Mouse (Mus musculus): ENCODE data around the gene Fgf18. TPM values are rescaled to one million over a fixed set of nuclear protein-coding genes. Genes with fewer than 3 reads are reported as not detected.

The Fgf18 gene
- polyA plus RNA-seq, 1 experiment from 2014 or later: 0.56 TPM

DNA sequence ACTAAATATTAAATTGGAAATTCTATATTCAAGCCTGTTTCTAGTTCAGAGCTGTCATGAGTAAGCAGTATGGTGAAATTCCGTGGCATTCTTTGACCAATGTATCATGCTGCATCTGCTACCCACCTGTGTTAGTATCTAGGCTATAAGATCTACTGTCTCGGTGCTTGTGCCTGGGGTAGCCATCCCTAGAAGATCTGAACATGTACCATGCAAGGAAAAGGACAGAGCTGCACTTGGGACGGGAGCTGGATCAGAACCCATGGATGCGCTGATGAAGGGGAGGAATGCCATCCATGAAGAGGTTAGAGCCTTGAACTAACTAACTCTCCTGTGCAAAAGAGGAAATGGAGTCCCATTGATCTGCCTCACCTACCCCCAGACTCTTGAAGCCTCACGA lies 8.5 kb downstream of the Fgf18 start:
- no peaks in the 10 kb centered on the region for H3K36me3 ChIP-seq (ENCODE audit: control insufficient read depth, insufficient read depth, low read length)
- no peak overlapping the region for H3K4me3 ChIP-seq (ENCODE audit: low read depth, low read length)
- H3K27ac ChIP-seq (ENCODE audit: low read depth, low read length): no peak overlapping the region
- no peak overlapping the region for H3K4me2 ChIP-seq
- no peaks in the 10 kb centered on the region for H3K9me3 ChIP-seq (ENCODE audit: control insufficient read depth, low read length)
- no peak for ATAC-seq (replicated peaks; ENCODE audit: low FRiP score)
- DNase-seq (ENCODE audit: low spot score): no peak
- H3K27me3 ChIP-seq (replicated peaks; ENCODE audit: control insufficient read depth, insufficient read depth, low read length): peaks cover 16% of the 10 kb centered on the region
- H3K4me1 ChIP-seq (replicated peaks; ENCODE audit: control insufficient read depth, insufficient read depth, low read length): no peaks in the 10 kb centered on the region
- WGBS: 83% methylated on average over 5 of the region's 5 CpGs
- H3K9ac ChIP-seq (ENCODE audit: low read depth, low read length): no peak overlapping the region

- ATAC-seq (replicated peaks; ENCODE audit: low FRiP score) (no peak), DNase-seq (ENCODE audit: low spot score) (no peak)
- 81% methylated on average over 8 of the region's 8 CpGs for WGBS
These were observed 12.7 kb downstream of the Fgf18 start for GRCm38 (mm10) chr11:33134391-33134986.

GRCm38 (mm10) chr11:33132619-33133338 lies 14.4 kb downstream of the Fgf18 start:
- no peak overlapping the region for H3K4me2 ChIP-seq
- H3K9me3 ChIP-seq (ENCODE audit: control insufficient read depth, low read length): no peaks in the 10 kb centered on the region
- WGBS: 69% methylated on average over 8 of the region's 8 CpGs
- DNase-seq (ENCODE audit: low spot score) (no peak), ATAC-seq (replicated peaks; ENCODE audit: low FRiP score) (no peak)
- no peaks in the 10 kb centered on the region for H3K27me3 ChIP-seq (replicated peaks; ENCODE audit: control insufficient read depth, insufficient read depth, low read length)
- H3K36me3 ChIP-seq (ENCODE audit: control insufficient read depth, insufficient read depth, low read length): no peaks in the 10 kb centered on the region
- H3K4me1 ChIP-seq (replicated peaks; ENCODE audit: control insufficient read depth, insufficient read depth, low read length): no peaks in the 10 kb centered on the region
- H3K27ac ChIP-seq (ENCODE audit: low read depth, low read length): no peak overlapping the region
- no peak overlapping the region for H3K4me3 ChIP-seq (ENCODE audit: low read depth, low read length)
- no peak overlapping the region for H3K9ac ChIP-seq (ENCODE audit: low read depth, low read length)

More at GRCm38 (mm10) chr11:33134391-33134986, 12.7 kb downstream of the Fgf18 start:
- Histone ChIP-seq H3K4me1 (replicated peaks; ENCODE audit: control insufficient read depth, insufficient read depth, low read length) (no peaks in the 10 kb centered on the region), H3K4me3 (ENCODE audit: low read depth, low read length) (no peak overlapping the region), H3K27me3 (replicated peaks; ENCODE audit: control insufficient read depth, insufficient read depth, low read length) (no peaks in the 10 kb centered on the region; the same call in 1 of the 2 replicates), H3K9me3 (ENCODE audit: control insufficient read depth, low read length) (no peaks in the 10 kb centered on the region), H3K4me2 (no peak overlapping the region), H3K9ac (ENCODE audit: low read depth, low read length) (no peak overlapping the region), H3K27ac (ENCODE audit: low read depth, low read length) (no peak overlapping the region), H3K36me3 (ENCODE audit: control insufficient read depth, insufficient read depth, low read length) (no peaks in the 10 kb centered on the region)

- Histone ChIP-seq H3K27me3 (replicated peaks; ENCODE audit: control insufficient read depth, insufficient read depth, low read length) (peaks cover 27% of the 10 kb centered on the region), H3K27ac (ENCODE audit: low read depth, low read length) (no peak overlapping the region), H3K4me2 (no peak overlapping the region), H3K36me3 (ENCODE audit: control insufficient read depth, insufficient read depth, low read length) (no peaks in the 10 kb centered on the region), H3K9ac (ENCODE audit: low read depth, low read length) (no peak overlapping the region), H3K4me3 (ENCODE audit: low read depth, low read length) (no peak overlapping the region), H3K9me3 (ENCODE audit: control insufficient read depth, low read length) (no peaks in the 10 kb centered on the region), H3K4me1 (replicated peaks; ENCODE audit: control insufficient read depth, insufficient read depth, low read length) (no peaks in the 10 kb centered on the region)
- ATAC-seq (replicated peaks; ENCODE audit: low FRiP score): no peak
- no peak for DNase-seq (ENCODE audit: low spot score)
These were observed 20.1 kb downstream of the Fgf18 start for GRCm38 (mm10) chr11:33127058-33127457.

GRCm38 (mm10) chr11:33122575-33123268 lies 24.5 kb downstream of the Fgf18 start:
- Histone ChIP-seq H3K4me1 (replicated peaks; ENCODE audit: control insufficient read depth, insufficient read depth, low read length) (no peaks in the 10 kb centered on the region), H3K36me3 (ENCODE audit: control insufficient read depth, insufficient read depth, low read length) (no peaks in the 10 kb centered on the region), H3K9ac (ENCODE audit: low read depth, low read length) (no peak overlapping the region), H3K4me3 (ENCODE audit: low read depth, low read length) (peak overlapping the region; percentile 28), H3K9me3 (ENCODE audit: control insufficient read depth, low read length) (no peaks in the 10 kb centered on the region), H3K27ac (ENCODE audit: low read depth, low read length) (no peak overlapping the region), H3K27me3 (replicated peaks; ENCODE audit: control insufficient read depth, insufficient read depth, low read length) (peaks cover 37% of the 10 kb centered on the region), H3K4me2 (peak overlapping the region; percentile 60)
- WGBS: 3% methylated on average over 37 of the region's 37 CpGs
- ATAC-seq (replicated peaks; ENCODE audit: low FRiP score) (peak; percentile 51; the same call in 1 of the 2 replicates), DNase-seq (ENCODE audit: low spot score) (peak; percentile 54)

DNA sequence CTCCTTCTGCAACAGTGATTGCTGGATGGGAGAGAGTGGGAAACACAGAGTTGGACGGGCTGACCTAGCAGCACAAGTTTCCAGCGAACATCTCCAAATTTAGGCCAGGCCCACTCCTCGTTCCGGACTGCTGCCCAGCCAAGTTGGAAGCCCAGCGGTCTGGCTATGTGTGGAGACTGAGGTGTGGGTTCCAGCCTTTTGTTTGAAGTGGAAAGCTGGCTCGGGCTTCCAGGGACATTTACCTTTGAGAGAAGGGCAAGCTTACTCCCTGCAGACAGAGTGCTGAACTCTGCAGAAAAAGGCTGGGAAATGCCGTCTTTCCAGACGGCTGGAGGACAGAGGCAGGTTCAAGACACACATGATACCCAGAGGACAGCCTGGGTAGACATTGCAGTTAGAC lies 27.6 kb downstream of the Fgf18 start:
- H3K36me3 ChIP-seq (ENCODE audit: control insufficient read depth, insufficient read depth, low read length): no peaks in the 10 kb centered on the region
- ATAC-seq (replicated peaks; ENCODE audit: low FRiP score): no peak
- H3K4me2 ChIP-seq: no peak overlapping the region
- H3K4me3 ChIP-seq (ENCODE audit: low read depth, low read length): no peak overlapping the region
- DNase-seq (ENCODE audit: low spot score): no peak
- peaks cover 33% of the 10 kb centered on the region for H3K27me3 ChIP-seq (replicated peaks; ENCODE audit: control insufficient read depth, insufficient read depth, low read length)
- H3K9me3 ChIP-seq (ENCODE audit: control insufficient read depth, low read length): no peaks in the 10 kb centered on the region
- WGBS: 70% methylated on average over 8 of the region's 8 CpGs
- no peaks in the 10 kb centered on the region for H3K4me1 ChIP-seq (replicated peaks; ENCODE audit: control insufficient read depth, insufficient read depth, low read length)
- no peak overlapping the region for H3K9ac ChIP-seq (ENCODE audit: low read depth, low read length)
- H3K27ac ChIP-seq (ENCODE audit: low read depth, low read length): no peak overlapping the region

GRCm38 (mm10) chr11:33119116-33119515 lies 28.1 kb downstream of the Fgf18 start:
- Histone ChIP-seq H3K36me3 (ENCODE audit: control insufficient read depth, insufficient read depth, low read length) (no peaks in the 10 kb centered on the region), H3K4me2 (no peak overlapping the region), H3K9me3 (ENCODE audit: control insufficient read depth, low read length) (no peaks in the 10 kb centered on the region), H3K4me3 (ENCODE audit: low read depth, low read length) (no peak overlapping the region), H3K4me1 (replicated peaks; ENCODE audit: control insufficient read depth, insufficient read depth, low read length) (no peaks in the 10 kb centered on the region), H3K9ac (ENCODE audit: low read depth, low read length) (no peak overlapping the region), H3K27me3 (replicated peaks; ENCODE audit: control insufficient read depth, insufficient read depth, low read length) (peaks cover 29% of the 10 kb centered on the region), H3K27ac (ENCODE audit: low read depth, low read length) (no peak overlapping the region)
- DNase-seq (ENCODE audit: low spot score): no peak
- ATAC-seq (replicated peaks; ENCODE audit: low FRiP score): no peak
- 68% methylated on average over 7 of the region's 7 CpGs for WGBS

GRCm38 (mm10) chr11:33118480-33118879 lies 28.7 kb downstream of the Fgf18 start:
- Histone ChIP-seq H3K27me3 (replicated peaks; ENCODE audit: control insufficient read depth, insufficient read depth, low read length) (peaks cover 23% of the 10 kb centered on the region), H3K4me2 (no peak overlapping the region), H3K9me3 (ENCODE audit: control insufficient read depth, low read length) (no peaks in the 10 kb centered on the region), H3K36me3 (ENCODE audit: control insufficient read depth, insufficient read depth, low read length) (no peaks in the 10 kb centered on the region), H3K27ac (ENCODE audit: low read depth, low read length) (no peak overlapping the region), H3K9ac (ENCODE audit: low read depth, low read length) (no peak overlapping the region), H3K4me1 (replicated peaks; ENCODE audit: control insufficient read depth, insufficient read depth, low read length) (no peaks in the 10 kb centered on the region), H3K4me3 (ENCODE audit: low read depth, low read length) (no peak overlapping the region)
- ATAC-seq (replicated peaks; ENCODE audit: low FRiP score): no peak
- 56% methylated on average over 6 of the region's 6 CpGs for WGBS
- DNase-seq (ENCODE audit: low spot score): no peak

Measured in liver, embryonic 11.5 days (tissue).